Mouse (Mus musculus) right cerebral cortex, adult 2 months (tissue): Measurements from ENCODE around the gene Olfr430.
A peak's percentile ranks its signal among the peaks of the same experiment; 100 is the strongest.
"Not testable (repeated sequence)": the region's sequence is repeated elsewhere in the genome, so short reads cannot be mapped to it uniquely, and the experiment has no call there.

Experiments used
- DNase-seq, 2 experiments: peaks; one replicate each; pipeline ENCODE4 v3.0.0; 2021 to 2022; ENCODE audit warnings: low spot score in 2 of 2

Gene Olfr430

DNA sequence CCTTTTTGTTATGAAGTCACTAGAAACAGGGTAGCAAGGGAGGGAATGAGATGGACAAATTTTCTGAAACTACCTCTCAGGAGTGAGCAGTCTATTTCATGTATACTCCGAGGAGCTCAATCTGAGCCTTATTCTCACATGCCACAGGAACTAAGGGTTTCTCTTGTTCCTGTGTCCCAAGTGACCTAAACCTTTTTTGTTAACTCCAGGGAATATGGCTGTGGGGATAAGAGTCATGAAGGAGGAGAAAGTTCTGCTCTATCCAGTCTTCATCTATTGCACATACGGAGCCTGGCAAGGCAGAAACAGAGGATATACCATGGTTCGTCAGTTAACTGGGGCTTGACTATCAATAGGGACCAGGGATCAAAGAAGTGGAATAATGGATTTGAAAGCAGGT is at the start of gene Olfr430:
Gene Olfr430 (plus strand): TSS at position 301 of the 400 bp plus-strand sequence.
- no peak for DNase-seq

DNA sequence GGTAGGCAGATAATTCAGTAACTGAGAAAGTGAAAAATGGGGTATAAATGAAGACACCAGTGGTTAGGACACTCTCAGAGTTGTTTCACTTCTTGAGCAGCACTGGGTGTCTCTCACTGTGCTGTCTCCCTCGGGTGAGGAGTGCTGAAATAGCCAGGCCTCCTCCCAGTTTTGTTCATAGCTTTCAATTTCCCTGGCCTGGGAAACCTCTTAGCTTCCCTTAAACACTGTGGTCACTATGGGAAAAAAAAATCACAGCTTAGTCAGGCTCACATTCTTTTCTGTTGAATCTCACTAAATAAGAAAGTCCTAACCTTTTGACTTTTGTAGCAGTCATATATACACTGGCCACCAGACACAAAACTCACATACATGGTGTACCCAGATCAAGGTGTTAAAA is 34.7 kb upstream of the Olfr430 start, which contains the start of gene Ifi205:
Gene Ifi205 (minus strand): TSS at position 113 of the 400 bp plus-strand sequence.
- no peak for DNase-seq

DNA sequence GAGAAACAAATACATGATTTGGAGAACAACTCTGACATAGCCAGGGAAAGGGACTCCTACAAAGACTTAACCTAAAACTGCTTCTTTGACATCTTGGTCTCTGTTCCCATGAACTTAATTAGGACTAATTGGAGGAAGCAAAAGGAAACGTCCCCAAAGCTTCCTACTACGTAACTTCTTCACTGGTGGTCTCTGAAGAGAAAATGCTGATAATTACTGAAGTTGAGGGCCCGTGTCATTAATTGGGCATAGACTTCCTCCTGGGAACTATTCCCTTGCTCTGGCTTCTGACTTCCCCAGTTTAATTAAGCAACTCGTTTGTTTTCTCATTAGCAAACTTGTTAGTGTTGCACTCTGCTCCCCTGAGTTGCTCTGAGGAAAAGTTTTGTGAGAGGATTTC is 30.6 kb upstream of the Olfr430 start:
- DNase-seq: no peak

DNA sequence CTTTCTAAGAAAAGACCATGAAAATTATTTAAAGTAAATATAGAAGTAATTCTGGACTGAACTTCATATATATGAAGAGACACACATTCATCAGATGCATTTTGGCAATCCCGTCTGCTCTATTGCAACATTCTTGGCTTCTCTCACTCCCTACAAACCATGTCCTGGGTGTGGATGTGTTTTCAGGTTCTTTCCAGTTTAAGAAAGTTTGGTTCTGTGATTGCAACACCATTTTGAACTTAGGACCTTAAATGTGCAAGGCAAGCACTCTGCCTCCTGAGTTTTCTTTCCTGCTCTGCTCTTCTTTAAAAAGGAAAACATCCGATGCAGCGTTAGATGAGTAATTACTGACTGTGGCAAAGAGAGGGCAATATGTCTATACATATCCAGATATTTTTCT is 27.9 kb upstream of the Olfr430 start:
- no peak for DNase-seq

- DNase-seq: peak; percentile 9 to 17
Observed at GRCm38 (mm10) chr1:174040523-174041177, 25.8 kb upstream of the Olfr430 start, which contains the start of gene Olfr433. TSS of gene Olfr433 (plus strand) at chr1:174040705.

- not testable (repeated sequence) for DNase-seq
Observed at GRCm38 (mm10) chr1:174042091-174042884, 24.1 kb upstream of the Olfr430 start.

DNA sequence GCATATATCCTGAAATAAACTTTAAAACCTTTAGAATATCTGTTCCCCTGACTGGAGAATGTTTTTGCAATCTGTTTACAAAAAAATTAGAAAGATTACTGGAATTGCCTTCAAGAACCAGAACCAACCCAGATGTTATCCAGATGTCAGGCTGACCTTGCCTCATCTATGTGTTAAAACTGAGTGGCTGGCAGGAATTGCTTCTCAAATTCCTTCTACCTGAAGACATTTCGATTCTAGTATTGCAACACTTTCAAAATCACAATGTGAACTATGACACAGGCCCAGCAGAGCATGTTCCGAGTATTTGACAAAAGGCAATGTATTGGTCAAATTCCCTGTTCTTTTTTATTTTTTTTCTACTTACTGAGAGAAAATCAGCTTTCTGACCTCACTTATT is 22.0 kb upstream of the Olfr430 start:
- no peak for DNase-seq

- DNase-seq: not testable (repeated sequence)
Observed at GRCm38 (mm10) chr1:174048227-174048626, 18.2 kb upstream of the Olfr430 start.

DNA sequence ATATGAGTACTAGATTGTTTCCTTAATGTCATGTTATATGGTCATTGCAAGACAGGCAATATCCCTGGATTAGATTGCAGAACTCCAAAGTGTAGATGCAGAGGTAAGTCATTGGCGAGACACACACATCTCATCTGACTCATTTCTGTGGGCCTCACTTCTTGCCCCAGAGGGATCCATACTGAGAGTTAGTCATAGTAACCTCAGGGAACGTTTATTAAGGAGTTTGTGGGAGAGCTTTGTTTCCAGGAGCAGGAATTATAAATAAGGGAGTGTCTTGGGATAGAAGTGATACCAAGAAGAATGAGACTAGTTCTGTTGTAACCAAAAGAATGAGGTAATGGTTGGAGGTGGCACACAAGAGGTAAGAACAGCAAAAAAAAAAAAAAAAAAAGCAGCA is 17.5 kb upstream of the Olfr430 start, which contains the start of gene Olfr432:
Gene Olfr432 (plus strand): TSS at position 313 of the 400 bp plus-strand sequence.
- no peak for DNase-seq

GRCm38 (mm10) chr1:174049357-174049756 is 17.0 kb upstream of the Olfr430 start:
- not testable (repeated sequence) for DNase-seq

- DNase-seq: no peak
Observed at GRCm38 (mm10) chr1:174050532-174050931, 15.9 kb upstream of the Olfr430 start.

DNA sequence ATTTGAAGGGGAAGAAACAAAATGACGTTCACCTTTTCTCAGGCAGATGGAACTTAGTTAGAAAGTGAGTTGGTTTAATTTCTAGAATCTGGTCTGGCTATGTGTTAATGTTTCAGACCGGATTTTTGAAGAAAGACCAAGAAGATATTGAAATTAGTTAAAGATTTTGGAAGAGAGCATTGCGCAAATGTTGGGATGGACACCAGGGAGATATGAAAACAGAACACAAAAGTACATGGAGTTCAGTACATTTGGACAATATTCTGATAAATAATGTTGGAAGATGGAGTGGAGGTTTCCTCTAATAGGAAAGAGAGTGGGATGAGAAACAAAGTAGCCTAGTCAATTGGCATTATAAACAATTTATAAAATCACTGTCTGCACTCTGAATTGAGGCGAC is 14.9 kb upstream of the Olfr430 start:
- DNase-seq: no peak

GRCm38 (mm10) chr1:174051931-174052536 is 14.4 kb upstream of the Olfr430 start:
- no peak for DNase-seq

DNA sequence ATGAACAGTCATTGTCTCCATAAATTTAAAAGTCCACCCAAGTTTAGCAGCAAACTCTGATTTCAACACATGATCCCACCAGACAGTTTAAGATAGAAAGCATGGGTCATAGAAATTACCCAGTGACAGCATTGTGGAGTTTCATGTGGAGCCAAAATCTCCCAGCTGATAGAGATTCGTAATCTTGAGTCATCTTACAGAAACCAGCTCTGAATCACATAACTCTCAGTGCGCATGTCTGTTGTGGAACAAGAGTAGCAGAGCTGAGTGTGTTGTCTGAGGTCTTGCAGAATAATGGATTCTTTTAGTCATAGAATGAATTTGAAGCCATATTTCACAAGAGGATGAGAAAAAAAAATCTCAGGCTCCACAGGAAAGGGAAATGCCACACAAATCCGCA is 13.4 kb upstream of the Olfr430 start:
- DNase-seq: peak in 1 of 2 experiments; percentile 2

- DNase-seq: no peak
Observed at GRCm38 (mm10) chr1:174055248-174055647, 11.2 kb upstream of the Olfr430 start.

- no peak for DNase-seq
Observed at GRCm38 (mm10) chr1:174084031-174084430, 17.6 kb downstream of the Olfr430 start, which contains the start of gene Olfr429. TSS of gene Olfr429 (plus strand) at chr1:174084331.

DNA sequence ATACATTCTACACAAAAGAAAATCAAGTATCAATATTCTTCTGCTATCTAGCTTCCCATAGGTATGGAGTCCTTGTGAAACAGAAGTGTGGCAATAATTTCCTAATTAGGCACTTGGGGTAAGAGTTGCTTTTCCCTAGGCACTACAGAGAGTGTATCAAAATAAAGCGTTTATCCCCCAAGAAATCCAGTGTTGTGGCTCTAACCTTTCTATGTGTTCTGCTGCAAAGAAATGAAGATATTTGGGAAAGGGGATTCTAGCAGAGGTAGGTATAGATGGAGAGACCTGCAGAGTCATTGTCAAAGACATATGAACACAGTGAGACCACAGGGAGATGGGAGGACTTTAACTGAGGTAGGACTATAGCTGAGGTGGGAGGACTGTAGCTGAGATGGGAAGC is 30.2 kb downstream of the Olfr430 start, which contains the start of gene Olfr427:
Gene Olfr427 (plus strand): TSS at position 301 of the 400 bp plus-strand sequence.
- no peak for DNase-seq

DNA sequence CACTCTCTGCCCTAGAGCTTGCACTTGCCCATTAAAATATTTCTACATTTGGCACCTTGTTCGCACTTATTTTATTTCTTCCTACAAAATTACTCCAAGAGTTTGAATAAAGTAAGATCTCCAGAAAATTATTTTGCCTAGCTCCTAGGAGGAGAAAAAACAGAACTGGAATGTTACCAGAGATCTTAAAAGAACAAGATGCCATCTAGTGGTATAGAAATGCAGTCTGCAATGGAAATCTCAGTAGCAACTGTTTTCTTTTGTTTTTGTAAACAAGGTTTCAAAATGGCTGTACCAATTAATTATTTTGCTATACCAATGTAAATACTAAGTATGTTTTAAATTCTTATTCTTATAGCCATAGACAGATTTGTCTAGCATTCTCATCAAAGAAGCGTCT is 37.3 kb downstream of the Olfr430 start:
- DNase-seq: no peak

DNA sequence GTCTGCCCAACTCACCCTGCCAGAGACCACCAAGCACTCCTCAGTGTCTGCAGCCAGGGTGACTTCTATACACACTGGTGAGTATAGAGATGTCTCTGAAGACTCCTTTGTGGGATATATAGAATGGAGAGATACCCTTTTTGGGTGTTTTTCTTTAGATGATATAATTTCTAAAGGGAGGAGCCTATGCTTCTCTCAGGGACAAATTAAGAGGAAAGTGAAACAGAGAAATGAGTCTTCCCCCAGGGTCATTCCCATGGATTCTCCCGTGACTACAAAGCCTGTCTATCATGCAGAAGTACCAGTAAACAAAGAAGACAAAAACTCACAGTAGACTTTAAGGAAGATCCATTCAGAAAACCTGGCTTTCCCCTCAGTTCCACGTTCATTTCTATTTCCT is 54.7 kb downstream of the Olfr430 start, which contains the start of gene Olfr231:
Gene Olfr231 (minus strand): TSS at position 101 of the 400 bp plus-strand sequence.
- DNase-seq: no peak
